Mouse (Mus musculus) heart, postnatal 0 days (tissue): Measurements from ENCODE around the gene Fabp1. TPM values are rescaled to one million over a fixed set of nuclear protein-coding genes. Genes with fewer than 3 reads are reported as not detected.

Source experiments
- ATAC-seq: fragments of 200-750 bp; cut with Nextera tagmentation; 2 replicates; pipeline ENCODE4 v1.8.0; 2017; ENCODE audit warnings: low read depth, moderate number of reproducible peaks, moderate library complexity; ENCODE audit not compliant: insufficient read depth
- DNase-seq: peaks from one replicate; pipeline ENCODE4 v3.0.0-alpha.2; 2016; ENCODE audit warnings: low spot score
- H3K27ac ChIP-seq: fragments of 300-500 bp; sonication (generic); 2 replicates; pipeline ENCODE4 v1.5.1; 2014; ENCODE audit warnings: low read depth, mild to moderate bottlenecking
- H3K27me3 ChIP-seq: fragments of 300-500 bp; sonication (generic); 2 replicates; pipeline ENCODE4 v1.6.1; 2014; ENCODE audit warnings: low read length, mixed read lengths; ENCODE audit not compliant: control insufficient read depth, insufficient read depth
- H3K36me3 ChIP-seq: fragments of 300-500 bp; sonication (generic); replicated peaks from 2 replicates; pipeline ENCODE4 v1.6.1; 2014; ENCODE audit warnings: low read length, mixed read lengths; ENCODE audit not compliant: control insufficient read depth, insufficient read depth
- H3K4me1 ChIP-seq: fragments of 300-500 bp; sonication (generic); 2 replicates; pipeline ENCODE4 v1.6.1; 2014; ENCODE audit warnings: antibody characterized with exemption; ENCODE audit not compliant: control insufficient read depth, insufficient read depth
- H3K4me2 ChIP-seq: fragments of 300-500 bp; sonication (generic); 2 replicates; pipeline ENCODE4 v1.6.1; 2014; ENCODE audit warnings: low read depth, mild to moderate bottlenecking, low read length, moderate library complexity
- H3K4me3 ChIP-seq: fragments of 300-500 bp; sonication (generic); 2 replicates; pipeline ENCODE4 v1.5.1; 2014; ENCODE audit warnings: low read depth, low read length
- H3K9ac ChIP-seq: fragments of 300-500 bp; sonication (generic); replicated peaks from 2 replicates; pipeline ENCODE4 v1.6.1; 2014; ENCODE audit warnings: low read depth, low read length, mixed read lengths
- H3K9me3 ChIP-seq: fragments of 300-500 bp; sonication (generic); replicated peaks from 2 replicates; pipeline ENCODE4 v1.6.1; 2016; ENCODE audit warnings: low read length; ENCODE audit not compliant: control insufficient read depth
- CTCF ChIP-seq: IDR thresholded peaks from 2 replicates; pipeline ENCODE4 v1.5.1; 2016; ENCODE audit warnings: antibody characterized with exemption, control low read depth, low read depth
- EP300 ChIP-seq: IDR thresholded peaks from 2 replicates; pipeline ENCODE4 v1.6.1; 2016; ENCODE audit warnings: antibody characterized with exemption, low read depth
- WGBS: fragments of 180-500 bp; shearing (Covaris S2); extraction: QIAGEN DNeasy Blood & Tissue Kit; methylation state at CpG from one replicate; pipeline ENCODE4 v1.1.7; 2014; 5-methylcytosine and 5-hydroxymethylcytosine counted together
- polyA plus RNA-seq: library from polyadenylated mRNA; unstranded; fragments of >200 nt; fragmentation: Nextera tagmentation; extraction: Ambion mirVana; gene quantifications from 2 replicates; pipeline ENCODE4 v1.2.1, GENCODE M21; 2015
- total RNA-seq: library from RNA; depleted of rRNA; stranded (reverse); fragments of >200 nt; gene quantifications from 2 replicates; pipeline ENCODE4 v1.2.3, GENCODE M21; 2014; ENCODE audit warnings: low replicate concordance

The Fabp1 gene
- total and polyA plus RNA-seq, 2 experiments from 2014 or later, result 0.83 TPM; not detected in 1

GRCm38 (mm10) chr6:71211917-71212316 is 12.3 kb downstream of the Fabp1 start:
- no peak overlapping the region for H3K27ac ChIP-seq
- 0 out of 2 replicates have a peak, but pooled peaks cover 5% of the 10 kb centered on the region for H3K9me3 ChIP-seq
- ATAC-seq (peak; percentile 72), DNase-seq (peak; percentile 59)
- no peaks in the 10 kb centered on the region for H3K27me3 ChIP-seq
- WGBS, result 12% methylated on average over 7 of the region's 7 CpGs
- no peak overlapping the region for H3K9ac ChIP-seq
- no peak for TF ChIP-seq EP300
- TF ChIP-seq CTCF, result no peak
- H3K4me1 ChIP-seq, result no peaks in the 10 kb centered on the region
- no peak overlapping the region for H3K4me3 ChIP-seq
- peaks cover 33% of the 10 kb centered on the region for H3K36me3 ChIP-seq
- no peak overlapping the region for H3K4me2 ChIP-seq

GRCm38 (mm10) chr6:71212471-71212870 is 12.8 kb downstream of the Fabp1 start:
- WGBS, result 92% methylated on average over 3 of the region's 3 CpGs
- no peak for ATAC-seq
- Histone ChIP-seq H3K4me3 (no peak overlapping the region), H3K4me1 (no peaks in the 10 kb centered on the region), H3K27me3 (no peaks in the 10 kb centered on the region), H3K9ac (no peak overlapping the region), H3K9me3 (0 out of 2 replicates have a peak, but pooled peaks cover 5% of the 10 kb centered on the region), H3K4me2 (no peak overlapping the region), H3K36me3 (peaks cover 33% of the 10 kb centered on the region), H3K27ac (no peak overlapping the region)
- no peak for DNase-seq
- TF ChIP-seq EP300 (no peak), CTCF (no peak)

- no peak overlapping the region for H3K27ac ChIP-seq
- H3K4me1 ChIP-seq, result peaks cover 9% of the 10 kb centered on the region
- no peak overlapping the region for H3K4me3 ChIP-seq
- H3K36me3 ChIP-seq, result peaks cover 51% of the 10 kb centered on the region
- H3K4me2 ChIP-seq, result no peak overlapping the region
- H3K9ac ChIP-seq, result no peak overlapping the region
- DNase-seq (no peak), ATAC-seq (no peak)
- no peaks in the 10 kb centered on the region for H3K9me3 ChIP-seq
- TF ChIP-seq EP300 (no peak), CTCF (no peak)
- WGBS, result 81% methylated on average over 4 of the region's 4 CpGs
- H3K27me3 ChIP-seq, result no peaks in the 10 kb centered on the region
Measured at GRCm38 (mm10) chr6:71221501-71221900, 21.9 kb downstream of the Fabp1 start.

GRCm38 (mm10) chr6:71224184-71224943 is 24.7 kb downstream of the Fabp1 start:
- no peak overlapping the region for H3K4me3 ChIP-seq
- no peak overlapping the region for H3K27ac ChIP-seq
- TF ChIP-seq CTCF (no peak), EP300 (no peak)
- no peak overlapping the region for H3K4me2 ChIP-seq
- H3K36me3 ChIP-seq, result peaks cover 42% of the 10 kb centered on the region
- no peaks in the 10 kb centered on the region for H3K27me3 ChIP-seq
- no peaks in the 10 kb centered on the region for H3K9me3 ChIP-seq
- 40% methylated on average over 3 of the region's 3 CpGs for WGBS
- peaks cover 20% of the 10 kb centered on the region for H3K4me1 ChIP-seq
- ATAC-seq (no peak), DNase-seq (no peak)
- H3K9ac ChIP-seq, result no peak overlapping the region

- ATAC-seq (no peak), DNase-seq (no peak)
- TF ChIP-seq EP300, result no peak
- H3K27me3 ChIP-seq, result no peaks in the 10 kb centered on the region
- WGBS, result 43% methylated on average over 6 of the region's 6 CpGs
- no peak overlapping the region for H3K4me3 ChIP-seq
- no peak overlapping the region for H3K4me2 ChIP-seq
- H3K27ac ChIP-seq, result peak overlapping the region; percentile 86
- H3K36me3 ChIP-seq, result peaks cover 40% of the 10 kb centered on the region
- H3K9ac ChIP-seq, result no peak overlapping the region
- no peaks in the 10 kb centered on the region for H3K9me3 ChIP-seq
- peaks cover 20% of the 10 kb centered on the region for H3K4me1 ChIP-seq
Measured at GRCm38 (mm10) chr6:71226544-71226943, 26.9 kb downstream of the Fabp1 start.
